8 mouse cellular contexts compared by ENCODE assay signal in genomic region chr5:123228524-123228922, GRCm38 (mm10). TPM values are rescaled to one million over a fixed set of nuclear protein-coding genes. Genes with fewer than 3 reads are reported as not detected.
DNase-seq lines count a peak whose midpoint lies in the region; ATAC-seq and TF ChIP-seq lines count a peak whose summit lies in the region.

No protein-coding gene starts in this region.

- no peaks in the 10 kb centered on the region for H3K27me3 ChIP-seq in lung, embryonic 15.5 days
- H3K27me3 ChIP-seq in embryonic facial prominence, embryonic 12.5 days: no peaks in the 10 kb centered on the region
- H3K27me3 ChIP-seq in intestine, postnatal 0 days (replicated peaks; ENCODE audit: control insufficient read depth, insufficient read depth, low read length): no peaks in the 10 kb centered on the region
- H3K27me3 ChIP-seq in neural tube, embryonic 14.5 days (ENCODE audit: control insufficient read depth, insufficient read depth, low read length): no peaks in the 10 kb centered on the region

- 7% methylated on average over 15 of the region's 15 CpGs for WGBS in lung, embryonic 15.5 days
- WGBS in embryonic facial prominence, embryonic 12.5 days: 6% methylated on average over 15 of the region's 15 CpGs
- WGBS in intestine, postnatal 0 days: 6% methylated on average over 15 of the region's 15 CpGs
- 6% methylated on average over 15 of the region's 15 CpGs for WGBS in neural tube, embryonic 14.5 days

- H3K36me3 ChIP-seq in lung, embryonic 15.5 days: no peaks in the 10 kb centered on the region
- H3K36me3 ChIP-seq in embryonic facial prominence, embryonic 12.5 days: 0 out of 2 replicates have a peak, but pooled peaks cover 8% of the 10 kb centered on the region
- no peaks in the 10 kb centered on the region for H3K36me3 ChIP-seq in intestine, postnatal 0 days (ENCODE audit: control insufficient read depth, insufficient read depth)
- no peaks in the 10 kb centered on the region for H3K36me3 ChIP-seq in neural tube, embryonic 14.5 days (ENCODE audit: control insufficient read depth, insufficient read depth, low read length)

- no peak overlapping the region for H3K27ac ChIP-seq in lung, embryonic 15.5 days
- peak overlapping the region; percentile 54; the same call in 1 of the 2 replicates for H3K27ac ChIP-seq in embryonic facial prominence, embryonic 12.5 days
- no peak overlapping the region for H3K27ac ChIP-seq in intestine, postnatal 0 days (ENCODE audit: low read depth, low read length)
- H3K27ac ChIP-seq in neural tube, embryonic 14.5 days (ENCODE audit: low read depth, low read length): no peak overlapping the region

- H3K4me3 ChIP-seq in lung, embryonic 15.5 days: peak overlapping the region; percentile 92
- peak overlapping the region; percentile 82 for H3K4me3 ChIP-seq in embryonic facial prominence, embryonic 12.5 days
- H3K4me3 ChIP-seq in intestine, postnatal 0 days (ENCODE audit: low read depth, low read length): peak overlapping the region; percentile 81
- peak overlapping the region; percentile 80 for H3K4me3 ChIP-seq in neural tube, embryonic 14.5 days (ENCODE audit: low read depth, low read length)

- no peak for TF ChIP-seq CTCF in intestine, postnatal 0 days (IDR thresholded peaks at IDR 0.05; ENCODE audit: low read depth)

- no peak for ATAC-seq in lung, embryonic 15.5 days (ENCODE audit: borderline replicate concordance, extremely low read depth, low FRiP score, low TSS enrichment)
- ATAC-seq in embryonic facial prominence, embryonic 12.5 days (ENCODE audit: insufficient number of reproducible peaks, insufficient read depth, low FRiP score, low TSS enrichment): no peak
- ATAC-seq in intestine, postnatal 0 days: no peak
- ATAC-seq in neural tube, embryonic 14.5 days (ENCODE audit: low read depth): no peak

- H3K4me1 ChIP-seq in lung, embryonic 15.5 days: peaks cover 10% of the 10 kb centered on the region
- H3K4me1 ChIP-seq in embryonic facial prominence, embryonic 12.5 days: peaks cover 5% of the 10 kb centered on the region; the same call in 1 of the 2 replicates
- 0 out of 2 replicates have a peak, but pooled peaks cover 3% of the 10 kb centered on the region for H3K4me1 ChIP-seq in intestine, postnatal 0 days (replicated peaks; ENCODE audit: control insufficient read depth, insufficient read depth, low read length)
- H3K4me1 ChIP-seq in neural tube, embryonic 14.5 days (ENCODE audit: control insufficient read depth, insufficient read depth, low read length): peaks cover 10% of the 10 kb centered on the region

- H3K9ac ChIP-seq in lung, embryonic 15.5 days: peak overlapping the region; percentile 96
- peak overlapping the region; percentile 82 for H3K9ac ChIP-seq in embryonic facial prominence, embryonic 12.5 days
- H3K9ac ChIP-seq in intestine, postnatal 0 days (ENCODE audit: low read depth, low read length): peak overlapping the region; percentile 76
- peak overlapping the region; percentile 80 for H3K9ac ChIP-seq in neural tube, embryonic 14.5 days (replicated peaks; ENCODE audit: low read depth, low read length)

- H3K4me2 ChIP-seq in lung, embryonic 15.5 days: peak overlapping the region; percentile 68
- H3K4me2 ChIP-seq in embryonic facial prominence, embryonic 12.5 days (replicated peaks): peak overlapping the region; percentile 80
- H3K4me2 ChIP-seq in intestine, postnatal 0 days (replicated peaks; ENCODE audit: low read depth): peak overlapping the region; percentile 82
- H3K4me2 ChIP-seq in neural tube, embryonic 14.5 days (ENCODE audit: low read depth, low read length): peak overlapping the region; percentile 71

- no peaks in the 10 kb centered on the region for H3K9me3 ChIP-seq in lung, embryonic 15.5 days
- no peaks in the 10 kb centered on the region for H3K9me3 ChIP-seq in embryonic facial prominence, embryonic 12.5 days
- H3K9me3 ChIP-seq in intestine, postnatal 0 days (ENCODE audit: control insufficient read depth): no peaks in the 10 kb centered on the region
- no peaks in the 10 kb centered on the region for H3K9me3 ChIP-seq in neural tube, embryonic 14.5 days (ENCODE audit: control insufficient read depth, low read length)

- no peak for DNase-seq in lung, postnatal 36 days
- no peak for DNase-seq in cerebellum, postnatal 14 days
- no peak for DNase-seq in adrenal gland, postnatal 36 days
- DNase-seq in lung, postnatal 14 days: no peak

RNA-seq across cellular contexts. Expression of gene Wdr66, which starts 23.4 kb away (rescaled TPM):
- 0.84 and 1.00 TPM in 2 replicates for polyA plus RNA-seq in lung, embryonic 15.5 days (2015; fragmentation: Nextera tagmentation; extraction: Ambion mirVana)
- polyA plus RNA-seq in embryonic facial prominence, embryonic 12.5 days (2016; fragmentation: Nextera tagmentation; extraction: Ambion mirVana): 5.6 and 6.4 TPM in 2 replicates
- 0.42 and 0.51 TPM in 2 replicates for polyA plus RNA-seq in intestine, postnatal 0 days (2015; fragmentation: Nextera tagmentation; extraction: Ambion mirVana)
- polyA plus RNA-seq in neural tube, embryonic 14.5 days (2014; fragmentation: Nextera tagmentation; extraction: Ambion mirVana): 1.1 and 1.4 TPM in 2 replicates
- total RNA-seq in adrenal gland, postnatal 36 days (2021): 1 to 10 TPM in 1 of 2 experiments, under 1 TPM in 1; 0.89 to 1.5 TPM

RNA-seq across cellular contexts. Expression of gene Hpd, which starts 46.0 kb away (rescaled TPM):
- polyA plus RNA-seq in lung, embryonic 15.5 days (2015; fragmentation: Nextera tagmentation; extraction: Ambion mirVana): 0.72 TPM in 1 of 2 replicates, not detected in the other
- not detected in 2 replicates for polyA plus RNA-seq in embryonic facial prominence, embryonic 12.5 days (2016; fragmentation: Nextera tagmentation; extraction: Ambion mirVana)
- polyA plus RNA-seq in intestine, postnatal 0 days (2015; fragmentation: Nextera tagmentation; extraction: Ambion mirVana): 3.9 and 4.7 TPM in 2 replicates
- not detected in 2 replicates for polyA plus RNA-seq in neural tube, embryonic 14.5 days (2014; fragmentation: Nextera tagmentation; extraction: Ambion mirVana)
- total RNA-seq in adrenal gland, postnatal 36 days (2021): 1 to 10 TPM; 1.6 to 2.4 TPM

RNA-seq across cellular contexts. Expression of gene Psmd9, which starts 59.3 kb away (rescaled TPM):
- 85.3 and 88.7 TPM in 2 replicates for polyA plus RNA-seq in lung, embryonic 15.5 days (2015; fragmentation: Nextera tagmentation; extraction: Ambion mirVana)
- 89.0 and 95.5 TPM in 2 replicates for polyA plus RNA-seq in embryonic facial prominence, embryonic 12.5 days (2016; fragmentation: Nextera tagmentation; extraction: Ambion mirVana)
- 50.9 and 57.5 TPM in 2 replicates for polyA plus RNA-seq in intestine, postnatal 0 days (2015; fragmentation: Nextera tagmentation; extraction: Ambion mirVana)
- polyA plus RNA-seq in neural tube, embryonic 14.5 days (2014; fragmentation: Nextera tagmentation; extraction: Ambion mirVana): 63.9 and 78.7 TPM in 2 replicates
- 10 to 100 TPM; 23.4 to 31.5 TPM for total RNA-seq in adrenal gland, postnatal 36 days (2021)
